Mouse (Mus musculus) midbrain, postnatal 0 days (tissue): ENCODE measurements around the gene 3110021N24Rik. TPM values are rescaled to one million over a fixed set of nuclear protein-coding genes. Genes with fewer than 3 reads are reported as not detected.

Experiments
- ATAC-seq: fragments of 200-750 bp; cut with Nextera tagmentation; 2 replicates; pipeline ENCODE4 v1.8.0; 2017; ENCODE audit warnings: moderate number of reproducible peaks, mild to moderate bottlenecking, moderate TSS enrichment, moderate library complexity; ENCODE audit not compliant: low FRiP score
- DNase-seq: peaks from one replicate; pipeline ENCODE4 v3.0.0-alpha.2; 2015; ENCODE audit warnings: low spot score
- H3K27ac ChIP-seq: fragments of 300-500 bp; sonication (generic); 2 replicates; pipeline ENCODE4 v1.5.1; 2014; ENCODE audit warnings: low read depth, mild to moderate bottlenecking, low read length, mixed read lengths
- H3K27me3 ChIP-seq: fragments of 300-500 bp; sonication (generic); 2 replicates; pipeline ENCODE4 v1.6.1; 2014; ENCODE audit warnings: low read length, control low read depth, mixed read lengths; ENCODE audit not compliant: insufficient read depth
- H3K36me3 ChIP-seq: fragments of 300-500 bp; sonication (generic); 2 replicates; pipeline ENCODE4 v1.6.1; 2014; ENCODE audit warnings: low read length, control low read depth, mixed read lengths; ENCODE audit not compliant: insufficient read depth
- H3K4me1 ChIP-seq: fragments of 300-500 bp; sonication (generic); 2 replicates; pipeline ENCODE4 v1.6.1; 2014; ENCODE audit warnings: mild to moderate bottlenecking, control low read depth, antibody characterized with exemption, low read length, mixed read lengths; ENCODE audit not compliant: insufficient read depth
- H3K4me2 ChIP-seq: fragments of 300-500 bp; sonication (generic); 2 replicates; pipeline ENCODE4 v1.6.1; 2014; ENCODE audit warnings: low read depth, mild to moderate bottlenecking, low read length, mixed read lengths; ENCODE audit not compliant: poor library complexity, severe bottlenecking
- H3K4me3 ChIP-seq: fragments of 300-500 bp; sonication (generic); 2 replicates; pipeline ENCODE4 v1.5.1; 2014; ENCODE audit warnings: low read depth, mild to moderate bottlenecking, low read length, moderate library complexity
- H3K9ac ChIP-seq: fragments of 300-500 bp; sonication (generic); replicated peaks from 2 replicates; pipeline ENCODE4 v1.6.1; 2014; ENCODE audit warnings: mild to moderate bottlenecking, low read length, moderate library complexity, mixed read lengths; ENCODE audit not compliant: poor library complexity, severe bottlenecking
- H3K9me3 ChIP-seq: fragments of 300-500 bp; sonication (generic); 2 replicates; pipeline ENCODE4 v1.6.1; 2016; ENCODE audit warnings: low read length, control low read depth
- CTCF ChIP-seq: IDR thresholded peaks from 2 replicates; pipeline ENCODE4 v1.5.1; 2016; ENCODE audit warnings: antibody characterized with exemption, mild to moderate bottlenecking
- WGBS: fragments of 180-500 bp; shearing (Covaris S2); extraction: QIAGEN DNeasy Blood & Tissue Kit; methylation state at CpG from one replicate; pipeline ENCODE4 v1.1.7; 2014; 5-methylcytosine and 5-hydroxymethylcytosine counted together
- polyA plus RNA-seq: library from polyadenylated mRNA; unstranded; fragments of >200 nt; fragmentation: Nextera tagmentation; extraction: Ambion mirVana; gene quantifications from 2 replicates; pipeline ENCODE4 v1.2.1, GENCODE M21; 2015
- total RNA-seq: library from RNA; depleted of rRNA; stranded (reverse); fragments of >200 nt; gene quantifications from 2 replicates; pipeline ENCODE4 v1.2.3, GENCODE M21; 2014

The 3110021N24Rik gene
- total and polyA plus RNA-seq, 2 experiments from 2014 or later, result 0.16 to 2.5 TPM

GRCm38 (mm10) chr4:108782421-108783085 lies 63.1 kb downstream of the 3110021N24Rik start:
- DNase-seq (no peak), ATAC-seq (no peak)
- no peak overlapping the region for H3K4me3 ChIP-seq
- H3K4me1 ChIP-seq, result no peaks in the 10 kb centered on the region
- H3K27me3 ChIP-seq, result no peaks in the 10 kb centered on the region
- no peaks in the 10 kb centered on the region for H3K36me3 ChIP-seq
- no peak overlapping the region for H3K27ac ChIP-seq
- no peak for TF ChIP-seq CTCF
- 29% methylated on average over 8 of the region's 8 CpGs for WGBS
- no peaks in the 10 kb centered on the region for H3K9me3 ChIP-seq
- H3K4me2 ChIP-seq, result no peak overlapping the region
- no peak overlapping the region for H3K9ac ChIP-seq

- no peak overlapping the region for H3K4me3 ChIP-seq
- no peak for TF ChIP-seq CTCF
Measured at GRCm38 (mm10) chr4:108789258-108789936, 69.9 kb downstream of the 3110021N24Rik start.

GRCm38 (mm10) chr4:108790507-108790906 lies 71.1 kb downstream of the 3110021N24Rik start:
- H3K4me2 ChIP-seq, result no peak overlapping the region

More at GRCm38 (mm10) chr4:108789258-108789936, 69.9 kb downstream of the 3110021N24Rik start:
- Histone ChIP-seq H3K4me1 (no peaks in the 10 kb centered on the region), H3K27me3 (no peaks in the 10 kb centered on the region), H3K27ac (no peak overlapping the region), H3K9ac (no peak overlapping the region), H3K36me3 (no peaks in the 10 kb centered on the region), H3K9me3 (no peaks in the 10 kb centered on the region), H3K4me2 (no peak overlapping the region)
- DNase-seq (no peak), ATAC-seq (no peak)
- WGBS, result 84% methylated on average over 6 of the region's 6 CpGs

GRCm38 (mm10) chr4:108793941-108794340 lies 74.5 kb downstream of the 3110021N24Rik start:
- H3K36me3 ChIP-seq, result no peaks in the 10 kb centered on the region
- no peaks in the 10 kb centered on the region for H3K4me1 ChIP-seq
- WGBS, result 42% methylated on average over 1 of the region's 1 CpGs
- no peaks in the 10 kb centered on the region for H3K27me3 ChIP-seq
- no peak overlapping the region for H3K4me3 ChIP-seq
- H3K27ac ChIP-seq, result no peak overlapping the region
- TF ChIP-seq CTCF, result no peak
- H3K9ac ChIP-seq, result no peak overlapping the region
- ATAC-seq (no peak), DNase-seq (no peak)
- no peaks in the 10 kb centered on the region for H3K9me3 ChIP-seq
- no peak overlapping the region for H3K4me2 ChIP-seq

More at GRCm38 (mm10) chr4:108790507-108790906, 71.1 kb downstream of the 3110021N24Rik start:
- Histone ChIP-seq H3K9me3 (no peaks in the 10 kb centered on the region), H3K9ac (no peak overlapping the region), H3K27me3 (no peaks in the 10 kb centered on the region), H3K36me3 (no peaks in the 10 kb centered on the region), H3K27ac (no peak overlapping the region), H3K4me3 (no peak overlapping the region), H3K4me1 (no peaks in the 10 kb centered on the region)
- 62% methylated on average over 1 of the region's 1 CpGs for WGBS
- TF ChIP-seq CTCF, result no peak
- ATAC-seq (no peak), DNase-seq (no peak)

- no peak overlapping the region for H3K9ac ChIP-seq
- no peaks in the 10 kb centered on the region for H3K9me3 ChIP-seq
- no peaks in the 10 kb centered on the region for H3K27me3 ChIP-seq
- H3K4me2 ChIP-seq, result no peak overlapping the region
- no peak overlapping the region for H3K27ac ChIP-seq
- no peak for ATAC-seq
- no peak for TF ChIP-seq CTCF
- 66% methylated on average over 4 of the region's 4 CpGs for WGBS
- no peak for DNase-seq
- no peak overlapping the region for H3K4me3 ChIP-seq
- H3K36me3 ChIP-seq, result no peaks in the 10 kb centered on the region
- no peaks in the 10 kb centered on the region for H3K4me1 ChIP-seq
Measured at GRCm38 (mm10) chr4:108796701-108797100, 77.3 kb downstream of the 3110021N24Rik start.
